ENCODE assay signal across 28 mouse cellular contexts in genomic region chr2:57185151-57185550, GRCm38 (mm10). TPM values are rescaled to one million over a fixed set of nuclear protein-coding genes. Genes with fewer than 3 reads are reported as not detected.
DNase-seq lines count a peak whose midpoint lies in the region; ATAC-seq lines count a peak whose summit lies in the region.
"Had no signal": no experiment of that assay in that cellular context is flagged by ENCODE, and none has a peak within 500 bp of the region (broad histone marks: within the 10 kb centered on the region; RNA-seq: fewer than 3 reads in every experiment).

No protein-coding gene starts in this region.

- H3K27me3 ChIP-seq in midbrain, embryonic 12.5 days = no peaks in the 10 kb centered on the region
- no peaks in the 10 kb centered on the region for H3K27me3 ChIP-seq in midbrain, embryonic 10.5 days (ENCODE audit: low read depth, poor library complexity, severe bottlenecking)
- H3K27me3 ChIP-seq: embryonic facial prominence, embryonic 13.5 days; heart, embryonic 15.5 days; limb, embryonic 15.5 days; liver, embryonic 13.5 days had no signal

- H3K27ac ChIP-seq in midbrain, embryonic 12.5 days (replicated peaks) = no peak overlapping the region
- no peak overlapping the region for H3K27ac ChIP-seq in midbrain, embryonic 10.5 days (replicated peaks)
- H3K27ac ChIP-seq: embryonic facial prominence, embryonic 13.5 days; heart, embryonic 10.5 days; heart, embryonic 15.5 days; limb, embryonic 10.5 days; limb, embryonic 15.5 days; liver, embryonic 13.5 days had no signal

- DNase-seq in embryo, embryonic 11 days = peak; percentile 9
- DNase-seq in embryo, embryonic 10 days (ENCODE audit: low spot score) = no peak
- DNase-seq in midbrain, embryonic 10.5 days (ENCODE audit: low spot score) = no peak
- DNase-seq in 416B (ENCODE audit: low read depth) = peak; percentile 61
- DNase-seq in urinary bladder, postnatal 14 days (ENCODE audit: low spot score) = no peak
- DNase-seq in spleen, postnatal 10 days (ENCODE audit: low spot score in 2 of 2) = no peak
- DNase-seq: adrenal gland, postnatal 25 days; cerebellum, adult 8-10 months; cerebellum, postnatal 25 days; forebrain, postnatal 0 days; gastrocnemius, postnatal 10 days; heart, adult 11 months; kidney, adult 8-10 months; kidney, postnatal 10 days; layer of hippocampus, adult 9-11 months; liver, embryonic 13.5 days; lung, adult 18-20 months; lung, postnatal 4 days; thymus, postnatal 4 days had no signal

- no peak overlapping the region for H3K4me3 ChIP-seq in midbrain, embryonic 12.5 days
- H3K4me3 ChIP-seq in midbrain, embryonic 10.5 days = no peak overlapping the region
- H3K4me3 ChIP-seq: embryonic facial prominence, embryonic 13.5 days; heart, embryonic 10.5 days; heart, embryonic 15.5 days; limb, embryonic 10.5 days; limb, embryonic 15.5 days; liver, embryonic 13.5 days had no signal

- peak overlapping the region; percentile 6; the same call in 1 of the 2 replicates for H3K4me2 ChIP-seq in midbrain, embryonic 12.5 days (replicated peaks)
- H3K4me2 ChIP-seq: embryonic facial prominence, embryonic 13.5 days; heart, embryonic 15.5 days; limb, embryonic 15.5 days; liver, embryonic 13.5 days had no signal

- H3K4me1 ChIP-seq in midbrain, embryonic 12.5 days = peaks cover 11% of the 10 kb centered on the region; the same call in 1 of the 2 replicates
- peaks cover 16% of the 10 kb centered on the region; the same call in 1 of the 2 replicates for H3K4me1 ChIP-seq in midbrain, embryonic 10.5 days

- 27% methylated on average over 1 of the region's 1 CpGs for WGBS in midbrain, embryonic 12.5 days
- 26% methylated on average over 1 of the region's 1 CpGs for WGBS in midbrain, embryonic 10.5 days

- H3K9ac ChIP-seq in midbrain, embryonic 12.5 days (replicated peaks) = no peak overlapping the region
- H3K9ac ChIP-seq: embryonic facial prominence, embryonic 13.5 days; forebrain, postnatal 0 days; heart, embryonic 15.5 days; limb, embryonic 15.5 days; liver, embryonic 13.5 days had no signal

- ATAC-seq in midbrain, embryonic 12.5 days (ENCODE audit: low FRiP score, low read depth) = no peak
- peak; percentile 66 for ATAC-seq in granulocyte monocyte progenitor cell, adult 5-6 weeks (replicated peaks; ENCODE audit: poor library complexity, severe bottlenecking)
- ATAC-seq: forebrain, postnatal 0 days; intestine, embryonic 16.5 days; lung, postnatal 0 days had no signal

- H3K9me3 ChIP-seq in midbrain, embryonic 12.5 days = no peaks in the 10 kb centered on the region
- no peaks in the 10 kb centered on the region for H3K9me3 ChIP-seq in midbrain, embryonic 10.5 days (replicated peaks)
- H3K9me3 ChIP-seq: embryonic facial prominence, embryonic 13.5 days; heart, embryonic 10.5 days; heart, embryonic 15.5 days; limb, embryonic 10.5 days; limb, embryonic 15.5 days; liver, embryonic 13.5 days had no signal

- no peaks in the 10 kb centered on the region for H3K36me3 ChIP-seq in midbrain, embryonic 12.5 days
- H3K36me3 ChIP-seq in midbrain, embryonic 10.5 days = no peaks in the 10 kb centered on the region
- H3K36me3 ChIP-seq: embryonic facial prominence, embryonic 13.5 days; heart, embryonic 10.5 days; heart, embryonic 15.5 days; limb, embryonic 10.5 days; limb, embryonic 15.5 days; liver, embryonic 13.5 days had no signal

RNA-seq across cellular contexts. Expression of gene Gpd2, which starts 52.3 kb away (rescaled TPM):
- polyA plus RNA-seq in midbrain, embryonic 12.5 days (2016; fragmentation: Nextera tagmentation; extraction: Ambion mirVana) = 11.4 TPM in 2 replicates
- polyA plus RNA-seq in midbrain, embryonic 10.5 days (2016; fragmentation: Nextera tagmentation; extraction: Ambion mirVana) = 21.4 and 24.4 TPM in 2 replicates
- 16.1 and 19.2 TPM in 2 replicates for total RNA-seq in granulocyte monocyte progenitor cell, adult 5-6 weeks (2014; fragmentation: Nextera tagmentation)
- 29.3 and 31.1 TPM in 2 replicates for total RNA-seq in granulocyte monocyte progenitor cell, adult 5-6 weeks (2017)

Comparison
In these comparisons a context has a peak if more than half of its experiments do, and no peak if none do; other contexts are left out.
1. DNase-seq: peak in embryo, embryonic 11 days (single experiment) and 416B (single experiment); none in embryo, embryonic 10 days (single experiment), midbrain, embryonic 10.5 days (single experiment), urinary bladder, postnatal 14 days (single experiment) and spleen, postnatal 10 days (0 of 2).